Mouse (Mus musculus): ENCODE measurements around the gene Bbof1.
A peak's percentile ranks its signal among the peaks of the same experiment; 100 is the strongest.

The Bbof1 gene

GRCm38 (mm10) chr12:84400653-84401052 lies 8.2 kb upstream of the Bbof1 start:
- DNase-seq: no peak

GRCm38 (mm10) chr12:84402923-84403322 lies 5.9 kb upstream of the Bbof1 start:
- DNase-seq: no peak

GRCm38 (mm10) chr12:84404541-84404940 lies 4.3 kb upstream of the Bbof1 start:
- no peak for DNase-seq

GRCm38 (mm10) chr12:84407259-84407658 lies 1.6 kb upstream of the Bbof1 start:
- DNase-seq: no peak

GRCm38 (mm10) chr12:84407874-84408818 lies 725 bp upstream of the Bbof1 start:
- DNase-seq: no peak

- DNase-seq: peak; percentile 87
Observed at GRCm38 (mm10) chr12:84416834-84417604, 8.1 kb downstream of the Bbof1 start, which contains the start of gene Rnf113a2. Gene Rnf113a2, plus strand, starts transcription at chr12:84417196.

- DNase-seq: no peak
Observed at GRCm38 (mm10) chr12:84417605-84417922, 8.7 kb downstream of the Bbof1 start.

GRCm38 (mm10) chr12:84423990-84424389 lies 15.1 kb downstream of the Bbof1 start:
- DNase-seq: no peak

- DNase-seq: no peak
Observed at GRCm38 (mm10) chr12:84429825-84430224, 21.0 kb downstream of the Bbof1 start.

GRCm38 (mm10) chr12:84438697-84439096 lies 29.8 kb downstream of the Bbof1 start:
- no peak for DNase-seq

- DNase-seq: no peak
Observed at GRCm38 (mm10) chr12:84442526-84442925, 33.7 kb downstream of the Bbof1 start.

GRCm38 (mm10) chr12:84447386-84447785 lies 38.5 kb downstream of the Bbof1 start:
- DNase-seq: no peak

GRCm38 (mm10) chr12:84448181-84448580 lies 39.3 kb downstream of the Bbof1 start:
- DNase-seq: no peak

- no peak for DNase-seq
Observed at GRCm38 (mm10) chr12:84449887-84450286, 41.0 kb downstream of the Bbof1 start.

GRCm38 (mm10) chr12:84450351-84450717 lies 41.5 kb downstream of the Bbof1 start:
- peak; percentile 14 for DNase-seq

- DNase-seq: peak; percentile 95
Observed at GRCm38 (mm10) chr12:84450718-84451646, 42.1 kb downstream of the Bbof1 start, which contains the start of the genes Aldh6a1 and Lin52. Gene Aldh6a1, minus strand, starts transcription at chr12:84451004. Gene Lin52, plus strand, starts transcription at chr12:84451422.

- DNase-seq: no peak
Observed at GRCm38 (mm10) chr12:84451801-84452200, 42.9 kb downstream of the Bbof1 start.

GRCm38 (mm10) chr12:84456911-84457310 lies 48.0 kb downstream of the Bbof1 start:
- no peak for DNase-seq

GRCm38 (mm10) chr12:84459845-84460244 lies 51.0 kb downstream of the Bbof1 start:
- no peak for DNase-seq

- DNase-seq: no peak
Observed at GRCm38 (mm10) chr12:84461416-84461815, 52.5 kb downstream of the Bbof1 start.

- DNase-seq: no peak
Observed at GRCm38 (mm10) chr12:84462856-84463255, 54.0 kb downstream of the Bbof1 start.

- DNase-seq: no peak
Observed at GRCm38 (mm10) chr12:84468701-84469100, 59.8 kb downstream of the Bbof1 start.

GRCm38 (mm10) chr12:84478937-84479336 lies 70.1 kb downstream of the Bbof1 start:
- DNase-seq: no peak

Data from right cerebral cortex, postnatal 25 days (tissue).